Mouse (Mus musculus): ENCODE measurements around the gene Itga6.

DNA sequence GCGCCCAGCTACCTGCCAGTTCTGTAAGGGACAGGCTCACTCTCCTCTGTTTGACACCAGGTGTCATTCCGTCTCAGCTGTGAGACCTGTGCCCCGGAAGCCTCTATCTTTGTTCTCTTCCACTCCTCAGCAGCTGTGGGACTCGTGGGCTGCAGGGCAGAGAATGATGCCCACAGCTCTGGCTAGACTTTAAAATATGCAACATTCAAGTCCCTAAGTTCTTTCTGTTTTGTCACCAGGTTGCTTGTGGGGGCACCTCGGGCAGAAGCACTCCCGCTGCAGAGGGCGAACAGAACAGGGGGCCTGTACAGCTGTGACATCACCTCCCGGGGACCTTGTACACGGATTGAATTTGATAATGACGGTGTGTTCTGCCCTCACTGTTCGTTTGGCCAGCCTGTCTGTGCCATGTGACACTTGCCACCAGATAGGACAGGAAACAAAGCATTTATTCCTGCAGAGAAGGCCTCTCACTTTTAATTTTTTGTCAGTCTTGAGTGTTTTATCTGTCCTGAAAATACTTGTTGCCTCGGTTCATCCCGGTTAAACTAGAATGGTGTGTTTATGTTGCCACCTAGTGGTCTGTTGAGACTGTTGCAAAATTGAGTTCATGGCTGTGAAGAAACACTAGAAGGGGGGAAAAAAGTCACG lies 71.1 kb downstream of the Itga6 start:
- TF ChIP-seq CTCF (IDR thresholded peaks at IDR 0.05) (peak; percentile 82), EP300 (IDR thresholded peaks at IDR 0.05) (no peak)

Measured in lung, postnatal 0 days (tissue).